Mouse (Mus musculus) liver, adult 2 months (tissue): Measurements from ENCODE around the gene Lman1l. TPM values are rescaled to one million over a fixed set of nuclear protein-coding genes. Genes with fewer than 3 reads are reported as not detected.

ENCODE experiments used
- DNase-seq: peaks from one replicate; pipeline ENCODE4 v3.0.0-alpha.2; 2011; ENCODE audit warnings: low read depth, low spot score; ENCODE audit errors: extremely low read depth
- H3K27ac ChIP-seq: fragments of 200-500 bp; replicated peaks from 2 replicates; pipeline ENCODE4 v1.5.1; 2012; ENCODE audit warnings: low read depth, mild to moderate bottlenecking, control low read depth, inconsistent platforms, low read length; ENCODE audit not compliant: insufficient read depth
- H3K27me3 ChIP-seq: fragments of 200-500 bp; 2 replicates; pipeline ENCODE4 v1.6.1; 2012; ENCODE audit warnings: mild to moderate bottlenecking, moderate library complexity, low read length, inconsistent platforms; ENCODE audit not compliant: control insufficient read depth, insufficient read depth
- H3K36me3 ChIP-seq: fragments of 200-500 bp; 2 replicates; pipeline ENCODE4 v1.6.1; 2012; ENCODE audit warnings: low read length, inconsistent platforms; ENCODE audit not compliant: control insufficient read depth, insufficient read depth
- H3K4me1 ChIP-seq: fragments of 200-500 bp; 2 replicates; pipeline ENCODE4 v1.6.1; 2011; ENCODE audit warnings: low read length; ENCODE audit not compliant: control insufficient read depth, insufficient read depth
- H3K4me3 ChIP-seq: fragments of 200-500 bp; 2 replicates; pipeline ENCODE4 v1.5.1; 2011; ENCODE audit warnings: low read depth, mild to moderate bottlenecking, control low read depth, low read length, moderate library complexity; ENCODE audit not compliant: insufficient read depth
- H3K79me2 ChIP-seq: fragments of 200-500 bp; 2 replicates; pipeline ENCODE4 v1.6.1; 2012; ENCODE audit warnings: inconsistent platforms, mild to moderate bottlenecking, low read length, moderate library complexity; ENCODE audit not compliant: control insufficient read depth, insufficient read depth
- H3K9ac ChIP-seq: fragments of 200-500 bp; 2 replicates; pipeline ENCODE4 v1.6.1; 2012; ENCODE audit warnings: low read depth, mild to moderate bottlenecking, control low read depth, inconsistent platforms, low read length
- CTCF ChIP-seq: fragments of 200-500 bp; IDR thresholded peaks from 2 replicates; pipeline ENCODE4 v1.5.1; 2011; ENCODE audit warnings: low read depth, low read length, control low read depth
- POLR2A ChIP-seq: fragments of 200-500 bp; IDR thresholded peaks from 2 replicates; pipeline ENCODE4 v1.6.1; 2011; ENCODE audit warnings: low read length, control low read depth; ENCODE audit not compliant: insufficient read depth; ENCODE audit errors: extremely low read depth
- WGBS: fragments of 180-500 bp; shearing (Covaris S2); methylation state at CpG from one replicate; pipeline ENCODE4 v1.1.7; 2018; 5-methylcytosine and 5-hydroxymethylcytosine counted together
- polyA plus RNA-seq: library from polyadenylated mRNA; depleted of rRNA; stranded (reverse); fragments of >200 nt; gene quantifications from 2 replicates; pipeline ENCODE4 v1.2.3, GENCODE M21; 2012
- total RNA-seq: library from RNA; depleted of rRNA; stranded (reverse); fragments of >200 nt; gene quantifications from 2 replicates; pipeline ENCODE4 v1.2.3, GENCODE M21; 2014

Gene Lman1l
- total and polyA plus RNA-seq, 2 experiments: not detected

- WGBS: 55% methylated on average over 3 of the region's 3 CpGs
- Histone ChIP-seq H3K4me3 (no peak overlapping the region), H3K27ac (no peak overlapping the region), H3K36me3 (no peaks in the 10 kb centered on the region), H3K79me2 (no peaks in the 10 kb centered on the region), H3K9ac (no peak overlapping the region), H3K4me1 (no peaks in the 10 kb centered on the region), H3K27me3 (peaks cover 4% of the 10 kb centered on the region; the same call in 1 of the 2 replicates)
- DNase-seq: peak; percentile 46
- TF ChIP-seq POLR2A (no peak), CTCF (no peak)
These were observed 10.2 kb downstream of the Lman1l start for GRCm38 (mm10) chr9:57610359-57610826.

- WGBS: 55% methylated on average over 3 of the region's 3 CpGs
- DNase-seq: no peak
- Histone ChIP-seq H3K9ac (no peak overlapping the region), H3K4me1 (no peaks in the 10 kb centered on the region), H3K27me3 (peaks cover 4% of the 10 kb centered on the region; the same call in 1 of the 2 replicates), H3K36me3 (no peaks in the 10 kb centered on the region), H3K79me2 (no peaks in the 10 kb centered on the region), H3K4me3 (no peak overlapping the region), H3K27ac (no peak overlapping the region)
- TF ChIP-seq CTCF (no peak), POLR2A (no peak)
These were observed 10.8 kb downstream of the Lman1l start for GRCm38 (mm10) chr9:57609803-57610202.

GRCm38 (mm10) chr9:57606139-57606851 is 14.3 kb downstream of the Lman1l start, which contains the start of gene Cplx3:
Gene Cplx3 (minus strand): TSS chr9:57606281.
- Histone ChIP-seq H3K36me3 (no peaks in the 10 kb centered on the region), H3K27me3 (peaks cover 4% of the 10 kb centered on the region; the same call in 1 of the 2 replicates), H3K79me2 (no peaks in the 10 kb centered on the region), H3K9ac (no peak within 1 kb of the TSS), H3K27ac (no peak within 1 kb of the TSS), H3K4me1 (no peaks in the 10 kb centered on the region), H3K4me3 (no peak within 1 kb of the TSS)
- no peak for TF ChIP-seq CTCF
- no peak for TF ChIP-seq POLR2A
- 14% methylated on average over 24 of the region's 24 CpGs for WGBS
- DNase-seq: no peak

- no peak for DNase-seq
- H3K27me3 ChIP-seq: peaks cover 4% of the 10 kb centered on the region; the same call in 1 of the 2 replicates
- 20% methylated on average over 9 of the region's 9 CpGs for WGBS
These were observed 15.1 kb downstream of the Lman1l start for GRCm38 (mm10) chr9:57605503-57605902.

GRCm38 (mm10) chr9:57604875-57605274 is 15.7 kb downstream of the Lman1l start:
- H3K27me3 ChIP-seq: peaks cover 4% of the 10 kb centered on the region; the same call in 1 of the 2 replicates
- no peaks in the 10 kb centered on the region for H3K36me3 ChIP-seq
- DNase-seq: no peak
- H3K79me2 ChIP-seq: no peaks in the 10 kb centered on the region
- no peak overlapping the region for H3K27ac ChIP-seq
- H3K4me3 ChIP-seq: no peak overlapping the region
- 77% methylated on average over 4 of the region's 4 CpGs for WGBS
- H3K4me1 ChIP-seq: no peaks in the 10 kb centered on the region
- no peak overlapping the region for H3K9ac ChIP-seq
- TF ChIP-seq POLR2A (no peak), CTCF (no peak)

More at GRCm38 (mm10) chr9:57605503-57605902, 15.1 kb downstream of the Lman1l start:
- H3K4me3 ChIP-seq: no peak overlapping the region
- H3K36me3 ChIP-seq: no peaks in the 10 kb centered on the region
- no peak overlapping the region for H3K27ac ChIP-seq
- no peak overlapping the region for H3K9ac ChIP-seq
- no peaks in the 10 kb centered on the region for H3K79me2 ChIP-seq
- no peak for TF ChIP-seq POLR2A
- no peak for TF ChIP-seq CTCF
- no peaks in the 10 kb centered on the region for H3K4me1 ChIP-seq

GRCm38 (mm10) chr9:57602098-57602497 is 18.5 kb downstream of the Lman1l start:
- Histone ChIP-seq H3K79me2 (no peaks in the 10 kb centered on the region), H3K4me1 (no peaks in the 10 kb centered on the region), H3K4me3 (no peak overlapping the region), H3K27me3 (peaks cover 4% of the 10 kb centered on the region; the same call in 1 of the 2 replicates), H3K27ac (no peak overlapping the region), H3K36me3 (no peaks in the 10 kb centered on the region), H3K9ac (no peak overlapping the region)
- WGBS: 71% methylated on average over 8 of the region's 8 CpGs
- TF ChIP-seq CTCF (no peak), POLR2A (no peak)
- DNase-seq: no peak
